Mouse (Mus musculus) spleen, adult 2 months (tissue): ENCODE data around the gene Fads2.

Source experiments
- CTCF ChIP-seq: fragments of 200-500 bp; IDR thresholded peaks from 2 replicates; pipeline ENCODE4 v1.5.1; 2011; ENCODE audit warnings: mild to moderate bottlenecking, inconsistent platforms; ENCODE audit not compliant: insufficient read depth, insufficient read length, insufficient replicate concordance; ENCODE audit errors: extremely low read depth
- POLR2A ChIP-seq: fragments of 200-500 bp; IDR thresholded peaks from 2 replicates; pipeline ENCODE4 v1.6.1; 2011; ENCODE audit warnings: low read depth, low read length, inconsistent platforms

- TF ChIP-seq CTCF (no peak), POLR2A (no peak)
These were observed 60.6 kb downstream of the Fads2 start for GRCm38 (mm10) chr19:10040866-10041387.
